Mouse (Mus musculus) cortical plate, adult 2 months (tissue): ENCODE results near the gene Ubr3.

Source experiments
- CTCF ChIP-seq: fragments of 200-500 bp; IDR thresholded peaks from 2 replicates; pipeline ENCODE4 v1.5.1; 2011; ENCODE audit warnings: mild to moderate bottlenecking, control low read depth, low read length; ENCODE audit not compliant: insufficient read depth; ENCODE audit errors: extremely low read depth
- POLR2A ChIP-seq: fragments of 200-500 bp; IDR thresholded peaks from 2 replicates; pipeline ENCODE4 v1.6.1; 2011; ENCODE audit warnings: mild to moderate bottlenecking, low read length, control low read depth; ENCODE audit not compliant: insufficient read depth; ENCODE audit errors: extremely low read depth

- TF ChIP-seq CTCF: no peak
- no peak for TF ChIP-seq POLR2A
Observed at GRCm38 (mm10) chr2:69912801-69913200, 15.8 kb downstream of the Ubr3 start.
